Mouse (Mus musculus) bone marrow macrophage, adult 2 months (primary cell): ENCODE data around the gene Spats1. TPM values are rescaled to one million over a fixed set of nuclear protein-coding genes. Genes with fewer than 3 reads are reported as not detected.
"Not testable (repeated sequence)": the region's sequence is repeated elsewhere in the genome, so short reads cannot be mapped to it uniquely, and the experiment has no call there.

Source experiments
- H3K27ac ChIP-seq: 2 replicates; pipeline ENCODE4 v1.5.1; 2012; ENCODE audit warnings: low read depth, low read length; ENCODE audit not compliant: insufficient read depth
- H3K4me1 ChIP-seq: 2 replicates; pipeline ENCODE4 v1.6.1; 2012; ENCODE audit warnings: low read length; ENCODE audit not compliant: control insufficient read depth, insufficient read depth
- H3K4me3 ChIP-seq: 2 replicates; pipeline ENCODE4 v1.5.1; 2012; ENCODE audit warnings: mild to moderate bottlenecking, low read length, moderate library complexity; ENCODE audit not compliant: insufficient read depth
- CTCF ChIP-seq: IDR thresholded peaks from 2 replicates; pipeline ENCODE4 v1.5.1; 2012; ENCODE audit warnings: low read depth, mild to moderate bottlenecking, low read length, moderate library complexity
- POLR2A ChIP-seq: IDR thresholded peaks from 2 replicates; pipeline ENCODE4 v1.6.1; 2012; ENCODE audit warnings: mild to moderate bottlenecking, low read depth, low read length, borderline replicate concordance
- polyA plus RNA-seq: library from polyadenylated mRNA; stranded (reverse); fragments of >200 nt; gene quantifications from 2 replicates; pipeline ENCODE4 v1.2.4, GENCODE M21; 2012; ENCODE audit not compliant: missing spikeins, insufficient read depth, insufficient read length

Spats1 gene
- polyA plus RNA-seq, 1 experiment: not detected

DNA sequence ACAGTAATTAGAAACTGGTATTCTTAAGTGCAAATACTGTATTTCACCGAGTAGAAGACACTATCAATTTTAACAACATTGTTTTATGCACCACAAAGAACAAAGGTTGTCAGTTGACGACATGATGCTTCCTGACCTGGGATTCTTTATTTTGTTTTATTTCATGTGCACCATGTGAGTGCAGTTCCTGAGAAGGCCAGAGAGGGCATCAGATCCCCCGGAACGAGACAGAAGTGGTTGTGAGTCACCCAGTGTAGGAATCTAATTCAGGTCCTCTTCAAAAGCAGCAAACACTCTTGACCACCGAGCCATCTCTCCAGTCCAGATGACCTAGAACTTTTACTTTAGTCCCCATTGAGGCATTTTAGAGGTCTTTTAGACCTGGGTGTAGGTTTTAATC is 6.9 kb downstream of the Spats1 start:
- Histone ChIP-seq H3K4me3 (no peak overlapping the region), H3K27ac (no peak overlapping the region), H3K4me1 (peaks cover 6% of the 10 kb centered on the region)
- TF ChIP-seq POLR2A (no peak), CTCF (no peak)

DNA sequence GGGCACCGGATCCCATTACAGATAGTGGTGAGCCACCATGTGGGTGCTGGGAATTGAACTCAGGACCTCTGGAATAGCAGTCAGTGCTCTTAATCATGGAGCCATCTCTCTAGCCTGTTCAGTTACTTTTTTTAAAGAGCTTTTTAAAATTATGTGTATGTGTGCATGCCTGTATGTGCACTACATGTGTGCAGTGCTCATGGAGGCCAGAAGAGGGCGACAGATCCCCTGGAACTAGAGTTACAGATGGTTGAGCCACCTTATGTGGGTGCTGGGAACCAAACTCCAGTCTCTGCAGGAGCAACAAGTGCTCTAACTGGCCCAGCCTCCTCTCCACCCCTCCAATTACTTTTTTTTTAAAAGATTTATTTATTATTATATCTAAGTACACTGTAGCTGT is 8.5 kb downstream of the Spats1 start:
- H3K27ac ChIP-seq: no peak overlapping the region
- no peak; the same call in 1 of the 2 replicates for TF ChIP-seq CTCF
- no peak for TF ChIP-seq POLR2A
- peaks cover 2% of the 10 kb centered on the region for H3K4me1 ChIP-seq
- H3K4me3 ChIP-seq: no peak overlapping the region

DNA sequence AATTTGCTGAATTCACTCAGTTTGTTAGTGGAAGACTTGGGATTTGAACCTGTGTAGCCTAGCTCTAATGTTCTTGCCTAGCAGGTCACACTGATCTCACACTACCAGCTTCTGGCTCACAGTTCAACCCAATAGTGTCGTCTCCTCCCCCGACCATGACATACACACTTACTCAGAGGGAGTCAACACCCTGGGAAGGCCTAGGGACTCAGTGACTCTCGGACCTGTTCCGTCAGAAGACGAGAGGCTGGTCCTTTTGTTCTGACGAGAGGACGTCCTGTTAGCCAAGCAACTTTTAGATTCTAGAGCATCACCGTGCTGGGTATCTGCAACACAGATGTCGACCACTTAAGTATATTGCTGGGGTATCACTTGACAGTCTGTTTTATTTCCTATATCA is 11.0 kb downstream of the Spats1 start:
- H3K27ac ChIP-seq: no peak overlapping the region
- TF ChIP-seq CTCF (no peak), POLR2A (no peak)
- no peak overlapping the region for H3K4me3 ChIP-seq
- H3K4me1 ChIP-seq: no peaks in the 10 kb centered on the region

DNA sequence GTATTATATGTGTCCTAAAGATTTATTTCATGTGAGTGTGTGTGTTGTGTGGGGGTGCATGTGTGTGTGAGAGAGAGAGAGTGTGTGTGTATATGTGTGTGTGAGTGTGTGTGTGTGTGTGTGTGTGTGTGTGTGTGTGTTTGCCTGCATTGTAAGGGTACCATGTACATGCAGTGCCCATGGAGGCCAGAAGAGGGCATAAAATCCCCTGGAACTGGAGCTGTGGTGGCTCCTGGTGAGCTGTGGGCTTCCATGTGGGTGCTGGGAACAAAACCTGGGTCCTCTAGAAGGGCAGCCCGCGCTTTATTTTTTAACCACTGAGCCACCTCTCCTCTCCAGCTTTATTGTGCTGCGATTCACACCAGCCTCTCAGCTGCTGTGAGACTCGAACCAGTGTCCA is 12.7 kb downstream of the Spats1 start:
- Histone ChIP-seq H3K27ac (no peak overlapping the region), H3K4me3 (no peak overlapping the region), H3K4me1 (no peaks in the 10 kb centered on the region)
- TF ChIP-seq POLR2A (no peak), CTCF (no peak)

DNA sequence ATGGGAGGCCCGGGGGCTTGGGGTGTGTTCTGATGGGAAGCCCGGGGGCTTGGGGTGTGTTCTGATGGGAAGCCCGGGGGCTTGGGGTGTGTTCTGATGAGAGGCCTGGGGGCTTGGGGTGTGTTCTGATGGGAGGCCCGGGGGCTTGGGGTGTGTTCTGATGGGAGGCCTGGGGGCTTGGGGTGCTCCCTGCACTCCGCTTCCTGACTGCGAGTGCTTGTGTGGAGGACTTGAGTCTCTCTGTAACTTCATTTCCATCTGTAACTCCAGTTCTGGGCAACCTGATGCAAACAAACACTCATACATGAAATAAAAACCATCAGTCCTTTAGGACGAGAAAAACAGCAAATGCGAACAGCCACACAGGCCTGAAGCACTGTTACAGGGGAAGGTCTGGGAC is 16.2 kb downstream of the Spats1 start:
- TF ChIP-seq POLR2A (no peak), CTCF (no peak)
- Histone ChIP-seq H3K4me3 (no peak overlapping the region), H3K4me1 (no peaks in the 10 kb centered on the region), H3K27ac (no peak overlapping the region)

DNA sequence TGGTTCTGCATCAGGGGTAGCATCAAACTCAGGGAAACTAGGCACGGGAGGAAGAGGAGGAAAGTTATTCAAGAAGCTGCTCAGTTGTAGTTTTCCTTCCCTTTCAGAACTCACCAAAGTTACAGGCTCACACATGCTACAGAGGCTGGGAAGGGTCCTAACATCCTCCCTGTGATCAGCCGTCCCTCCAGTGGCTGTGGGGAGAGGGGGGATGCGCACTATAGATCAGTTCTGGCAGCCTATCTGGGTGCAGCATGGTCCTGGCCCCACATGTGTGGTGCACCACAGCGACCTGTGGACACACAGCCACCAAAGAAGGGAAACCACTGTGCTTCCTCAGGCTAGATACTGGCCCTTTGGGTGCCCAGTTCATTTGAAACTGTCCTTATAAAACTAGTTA is 16.7 kb downstream of the Spats1 start:
- no peak overlapping the region for H3K4me3 ChIP-seq
- H3K27ac ChIP-seq: no peak overlapping the region
- no peak for TF ChIP-seq POLR2A
- TF ChIP-seq CTCF: no peak
- no peaks in the 10 kb centered on the region for H3K4me1 ChIP-seq

DNA sequence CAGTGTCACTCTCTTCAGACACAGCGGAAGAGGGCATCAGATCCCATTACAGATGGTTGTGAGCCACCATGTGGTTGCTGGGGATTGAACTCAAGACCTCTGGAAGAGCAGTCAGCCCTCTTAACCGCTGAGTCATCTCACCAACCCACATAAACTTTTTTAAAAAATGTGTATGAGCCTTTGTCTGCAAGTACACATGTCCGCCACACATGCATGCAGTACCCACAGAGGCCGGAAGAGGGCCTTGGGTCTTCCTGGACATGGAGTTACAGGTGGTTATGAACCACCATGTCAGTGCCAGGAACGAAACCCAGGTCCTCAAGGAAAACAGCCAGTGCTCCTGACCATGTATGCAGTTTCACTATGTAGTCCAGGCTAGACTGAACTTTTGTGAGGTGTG is 17.7 kb downstream of the Spats1 start:
- TF ChIP-seq CTCF (no peak), POLR2A (no peak)
- Histone ChIP-seq H3K27ac (no peak overlapping the region), H3K4me1 (no peaks in the 10 kb centered on the region)

DNA sequence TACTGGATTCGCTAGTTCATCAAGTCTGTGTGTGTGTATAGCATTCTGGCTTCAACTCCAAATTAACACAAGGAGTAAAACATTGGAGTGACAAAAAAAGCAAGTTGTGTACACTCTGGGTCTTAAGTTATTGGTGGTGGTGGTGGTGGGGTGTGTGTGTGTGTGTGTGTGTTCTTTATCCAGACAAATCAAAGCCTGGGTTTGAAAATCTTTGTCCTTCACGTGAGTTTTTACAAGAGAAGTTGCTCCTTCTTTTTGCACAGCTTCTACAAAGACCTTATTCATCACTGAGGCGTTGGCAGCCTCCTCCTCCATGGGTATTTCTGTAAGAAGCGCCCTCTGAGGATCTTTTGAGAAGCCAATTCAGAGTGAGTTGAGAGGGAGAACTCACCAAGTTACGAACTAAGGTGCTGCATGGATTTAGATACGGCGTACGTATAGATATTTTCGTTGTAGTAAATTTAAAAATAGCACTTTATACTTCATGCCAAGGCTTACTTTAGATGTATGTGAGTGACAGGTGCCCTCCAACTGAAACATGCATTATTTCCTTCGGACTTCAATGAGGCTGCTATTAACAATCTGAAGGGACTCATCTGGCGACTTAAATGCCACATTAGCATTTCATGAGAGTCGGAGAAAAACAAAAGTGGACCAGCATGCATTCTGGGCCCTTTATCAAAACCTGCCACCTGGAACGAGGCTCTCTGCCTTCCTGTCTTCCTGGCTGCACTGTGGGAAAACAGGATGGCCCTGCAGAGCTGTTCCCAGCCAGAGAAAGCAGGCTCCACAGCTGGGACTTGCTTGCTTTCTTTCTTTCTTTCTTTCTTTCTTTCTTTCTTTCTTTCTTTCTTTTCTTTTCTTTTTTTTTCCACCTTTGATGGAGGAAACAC is 18.7 kb downstream of the Spats1 start:
- H3K4me1 ChIP-seq: no peaks in the 10 kb centered on the region
- TF ChIP-seq CTCF (no peak), POLR2A (no peak)
- no peak overlapping the region for H3K27ac ChIP-seq
- no peak overlapping the region for H3K4me3 ChIP-seq

More for the DNA sequence above, 17.7 kb downstream of the Spats1 start:
- H3K4me3 ChIP-seq: no peak overlapping the region

DNA sequence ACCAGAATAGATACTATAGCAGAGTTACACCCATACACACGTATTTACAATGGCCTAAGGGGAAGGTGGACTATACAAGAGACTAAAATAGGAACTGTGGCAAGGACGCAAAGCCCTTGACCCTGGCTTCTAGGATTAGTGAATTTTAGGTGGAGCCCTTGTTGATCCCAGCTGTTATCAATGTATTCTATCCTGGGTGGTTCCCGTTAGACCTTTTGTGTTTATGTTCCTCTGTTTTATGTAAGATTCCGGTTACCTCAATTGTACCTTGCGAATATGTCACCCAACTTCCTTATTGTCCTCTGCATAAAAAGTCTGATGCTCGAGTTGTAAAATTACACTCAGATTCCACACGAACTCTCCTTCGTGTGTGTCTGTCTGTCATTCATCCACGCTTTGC is 19.4 kb downstream of the Spats1 start:
- H3K27ac ChIP-seq, H3K4me3 ChIP-seq, H3K4me1 ChIP-seq: not testable (repeated sequence)

DNA sequence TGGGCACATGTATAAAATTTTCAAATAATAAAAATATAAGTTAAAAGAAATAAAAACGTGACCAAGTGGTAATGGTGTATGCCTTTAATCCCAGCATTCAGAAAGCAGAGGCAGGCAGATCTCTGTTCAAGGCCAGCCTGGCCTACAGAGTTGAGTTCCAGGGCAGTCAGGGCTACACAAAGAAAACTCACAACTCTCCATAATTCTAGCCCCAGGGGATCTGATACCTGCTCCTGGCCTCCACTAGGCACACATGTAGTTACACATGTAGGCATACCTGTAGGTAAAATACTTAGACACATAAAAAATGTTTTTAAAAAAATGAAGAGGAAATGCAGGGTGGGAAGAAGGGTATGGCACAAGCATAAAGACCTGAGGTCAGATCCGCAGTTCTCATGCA is 20.4 kb downstream of the Spats1 start:
- no peak for TF ChIP-seq CTCF
- no peak for TF ChIP-seq POLR2A
- Histone ChIP-seq H3K4me3 (no peak overlapping the region), H3K4me1 (peaks cover 2% of the 10 kb centered on the region; the same call in 1 of the 2 replicates), H3K27ac (no peak overlapping the region)
